Mouse (Mus musculus): Measurements from ENCODE around the gene 9530068E07Rik.
"Not testable (repeated sequence)": the region's sequence is repeated elsewhere in the genome, so short reads cannot be mapped to it uniquely, and the experiment has no call there.

DNA sequence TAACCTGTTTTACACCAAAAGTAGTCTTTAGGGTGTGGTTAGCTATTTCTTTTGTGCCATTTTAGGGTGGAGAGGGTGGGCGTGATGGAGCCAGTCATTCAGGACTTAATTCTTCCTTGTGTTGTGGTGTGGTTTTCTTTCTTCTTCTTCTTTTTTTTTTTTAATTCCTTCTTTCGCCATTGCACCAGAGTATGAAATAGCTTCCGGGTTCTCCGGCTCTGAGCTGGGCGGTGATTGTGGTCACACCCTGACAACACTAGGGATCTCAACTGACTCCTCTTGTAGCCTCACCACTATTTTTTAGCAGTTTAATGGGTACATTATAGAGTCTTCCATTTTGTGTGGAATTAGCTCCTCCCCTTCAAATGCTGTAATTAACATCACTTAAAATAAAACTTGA is 7.2 kb upstream of the 9530068E07Rik start:
- not testable (repeated sequence) for TF ChIP-seq CTCF (conservative IDR thresholded peaks at IDR 0.05 in 1 of 2, IDR thresholded peaks at IDR 0.05 in 1 of 2; ENCODE audit: low read depth in 2 of 2, low read length in 2 of 2); POLR2A (IDR thresholded peaks at IDR 0.05; ENCODE audit: low read depth, low read length); POLR2AphosphoS2 (IDR thresholded peaks at IDR 0.05; ENCODE audit: low read depth, low read length); ZNF384 (IDR thresholded peaks at IDR 0.05; ENCODE audit: low read depth, low read length); NELFE (IDR thresholded peaks at IDR 0.05; ENCODE audit: low read depth, low read length); ZC3H11A (IDR thresholded peaks at IDR 0.05; ENCODE audit: low read depth, low read length)
